Mouse (Mus musculus) urinary bladder, adult 2 months (tissue): ENCODE results near the gene Cacna2d4. TPM values are rescaled to one million over a fixed set of nuclear protein-coding genes. Genes with fewer than 3 reads are reported as not detected.
A peak's percentile ranks its signal among the peaks of the same experiment; 100 is the strongest.
"Not testable (repeated sequence)": the region's sequence is repeated elsewhere in the genome, so short reads cannot be mapped to it uniquely, and the experiment has no call there.

Experiments used
- DNase-seq: peaks from one replicate; pipeline ENCODE4 v3.0.0; 2022; ENCODE audit warnings: low spot score
- polyA plus RNA-seq: library from polyadenylated mRNA; depleted of rRNA; stranded (reverse); fragments of >200 nt; gene quantifications from 2 replicates; pipeline ENCODE4 v1.2.3, GENCODE M21; 2012; rRNA removed

Cacna2d4 gene
- polyA plus RNA-seq, result 0.03 and 0.06 TPM in 2 replicates

DNA sequence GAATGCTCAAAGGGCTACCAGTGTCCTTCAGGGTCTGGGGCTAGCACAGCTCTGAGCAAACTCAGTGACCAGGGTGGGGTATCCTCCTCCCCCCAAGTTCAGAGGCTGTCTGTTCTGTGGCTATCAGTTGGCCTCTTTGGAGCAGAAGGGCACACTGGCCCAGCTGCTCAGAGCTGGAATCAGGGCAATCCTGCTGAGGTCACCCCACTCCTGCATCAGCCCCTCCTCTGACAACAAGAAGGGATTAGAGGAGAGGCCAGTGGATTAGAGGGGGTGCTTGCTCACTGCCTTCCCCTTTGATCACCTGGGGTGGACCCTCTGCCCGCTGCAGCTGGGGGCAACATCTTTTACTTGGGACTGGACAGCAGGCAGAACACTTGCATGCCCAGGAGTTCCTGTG, at the start of gene Cacna2d4:
TSS of gene Cacna2d4 (plus strand) at position 286 of the 400 bp plus-strand sequence.
- DNase-seq, result no peak

DNA sequence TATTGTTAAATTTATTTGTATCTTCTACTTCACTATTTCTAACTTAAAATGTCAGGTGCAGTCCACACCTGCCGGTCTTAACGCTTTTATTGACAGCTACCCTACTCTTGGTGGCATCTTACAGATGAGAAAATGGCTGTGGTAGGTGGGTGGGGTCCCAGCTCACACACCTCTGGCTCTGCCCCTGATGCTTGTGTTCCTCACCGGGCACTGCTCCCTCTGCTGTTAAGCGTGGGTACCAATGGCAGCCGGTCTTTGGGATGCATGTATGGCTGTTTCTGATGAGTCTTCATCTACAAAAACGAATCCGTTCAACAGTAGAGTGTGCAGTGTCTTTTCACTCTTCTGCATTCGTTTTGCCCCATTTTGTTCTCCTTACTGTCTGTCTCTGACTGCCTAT, 49.7 kb upstream of the Cacna2d4 start:
- DNase-seq, result no peak

DNA sequence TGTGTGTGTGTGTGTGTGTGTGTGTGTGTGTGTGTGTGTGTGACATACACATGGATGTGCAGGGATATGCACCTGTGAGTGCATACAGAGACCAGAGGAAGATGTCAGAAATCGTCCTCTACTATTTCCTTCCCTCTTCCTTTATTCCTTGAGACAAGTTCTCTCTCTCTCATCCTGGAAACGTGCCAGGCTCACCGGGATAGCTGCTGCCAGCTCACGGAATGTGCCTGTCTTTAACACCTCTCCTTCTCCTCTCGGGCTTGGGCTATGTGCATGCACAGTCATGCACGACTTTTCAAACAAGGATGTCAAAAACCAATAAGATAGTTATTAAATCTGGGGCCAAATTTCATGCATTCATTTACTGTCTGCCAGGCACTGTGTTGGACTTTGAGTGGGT, 48.7 kb upstream of the Cacna2d4 start:
- no peak for DNase-seq

DNA sequence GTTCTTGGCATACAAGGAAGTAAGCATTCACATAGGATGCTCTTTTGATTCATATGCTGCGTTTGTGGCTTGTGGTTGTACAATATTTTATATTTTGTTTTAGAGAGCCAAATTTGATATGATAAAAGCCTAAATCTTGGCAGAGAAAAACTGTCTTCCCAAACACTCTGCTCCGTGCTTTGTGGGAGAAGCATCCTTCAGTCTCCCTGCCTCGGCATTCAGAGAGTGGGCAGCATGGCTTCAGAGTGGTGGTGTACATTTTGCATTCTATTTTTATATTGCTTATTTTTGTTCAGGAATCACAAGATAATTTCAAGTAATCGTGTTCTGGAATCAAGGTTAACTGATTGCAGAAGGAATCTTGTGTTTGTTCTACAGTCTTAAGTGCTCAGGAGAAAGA, 44.8 kb upstream of the Cacna2d4 start:
- DNase-seq, result no peak

DNA sequence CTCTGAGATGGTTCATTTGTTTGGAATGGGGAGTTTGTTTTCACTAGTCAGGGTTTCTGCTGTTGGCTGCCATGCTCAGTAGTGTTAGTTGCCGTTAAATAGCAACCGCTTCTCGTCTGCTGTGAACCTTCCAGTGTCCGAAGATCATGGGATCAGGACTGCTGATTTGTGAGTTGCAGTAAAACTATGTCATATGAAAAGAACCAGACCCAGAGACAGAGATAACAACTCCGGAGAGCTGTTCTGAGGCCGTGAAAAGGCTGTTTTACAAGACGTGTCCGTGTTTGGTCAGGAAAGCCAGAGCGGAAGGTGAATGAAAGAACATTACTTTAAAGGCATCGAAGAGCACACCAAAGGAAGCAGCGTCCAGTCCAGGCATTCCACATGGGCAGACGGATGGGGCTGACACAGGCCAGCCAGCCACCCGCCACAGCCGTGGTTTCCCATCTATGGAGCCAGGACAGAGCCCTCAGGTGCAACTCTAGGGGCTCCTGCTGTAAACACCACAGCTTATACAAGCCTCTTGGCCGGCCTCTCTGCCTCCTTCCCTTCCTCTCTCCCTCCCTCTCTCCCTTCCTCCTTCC, 42.7 kb upstream of the Cacna2d4 start:
- DNase-seq, result no peak

DNA sequence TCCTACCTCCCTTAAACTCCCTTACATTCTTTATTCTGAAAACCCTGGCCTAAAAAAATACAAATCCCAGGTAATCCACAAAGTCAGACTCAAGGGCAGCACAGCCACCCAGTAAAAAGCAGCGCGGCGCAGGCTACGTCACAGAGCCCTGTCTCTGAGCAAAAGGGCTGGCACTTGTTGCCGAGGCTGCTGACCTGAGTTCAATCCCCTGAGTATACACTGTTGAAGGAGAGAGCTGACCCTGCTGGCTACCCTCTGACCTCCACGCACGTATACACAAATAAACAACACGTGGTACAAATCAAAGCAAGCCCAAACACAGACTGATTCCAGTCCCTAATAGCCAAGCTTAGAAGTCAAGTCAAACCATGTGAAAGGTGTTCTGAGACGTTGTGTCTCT, 42.2 kb upstream of the Cacna2d4 start:
- no peak for DNase-seq

DNA sequence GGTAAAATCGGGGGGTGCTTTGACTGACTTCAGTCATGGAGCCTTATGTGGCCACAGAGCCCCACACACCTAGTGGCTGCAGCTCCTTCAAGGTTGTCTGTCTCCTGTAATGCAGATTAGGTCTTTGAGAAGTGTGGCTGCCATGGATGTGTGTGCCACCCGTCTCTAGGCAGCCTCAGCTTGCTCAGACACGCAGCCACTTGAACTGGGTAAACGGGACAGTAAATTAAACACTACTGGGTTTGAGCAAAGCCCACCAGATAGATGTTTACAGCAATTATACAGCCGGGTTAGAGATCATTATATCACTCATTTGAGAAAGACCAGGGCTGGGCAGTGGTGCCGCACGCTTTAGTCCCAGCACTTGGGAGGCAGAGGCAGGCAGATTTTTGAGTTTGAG, 41.7 kb upstream of the Cacna2d4 start:
- DNase-seq, result no peak

DNA sequence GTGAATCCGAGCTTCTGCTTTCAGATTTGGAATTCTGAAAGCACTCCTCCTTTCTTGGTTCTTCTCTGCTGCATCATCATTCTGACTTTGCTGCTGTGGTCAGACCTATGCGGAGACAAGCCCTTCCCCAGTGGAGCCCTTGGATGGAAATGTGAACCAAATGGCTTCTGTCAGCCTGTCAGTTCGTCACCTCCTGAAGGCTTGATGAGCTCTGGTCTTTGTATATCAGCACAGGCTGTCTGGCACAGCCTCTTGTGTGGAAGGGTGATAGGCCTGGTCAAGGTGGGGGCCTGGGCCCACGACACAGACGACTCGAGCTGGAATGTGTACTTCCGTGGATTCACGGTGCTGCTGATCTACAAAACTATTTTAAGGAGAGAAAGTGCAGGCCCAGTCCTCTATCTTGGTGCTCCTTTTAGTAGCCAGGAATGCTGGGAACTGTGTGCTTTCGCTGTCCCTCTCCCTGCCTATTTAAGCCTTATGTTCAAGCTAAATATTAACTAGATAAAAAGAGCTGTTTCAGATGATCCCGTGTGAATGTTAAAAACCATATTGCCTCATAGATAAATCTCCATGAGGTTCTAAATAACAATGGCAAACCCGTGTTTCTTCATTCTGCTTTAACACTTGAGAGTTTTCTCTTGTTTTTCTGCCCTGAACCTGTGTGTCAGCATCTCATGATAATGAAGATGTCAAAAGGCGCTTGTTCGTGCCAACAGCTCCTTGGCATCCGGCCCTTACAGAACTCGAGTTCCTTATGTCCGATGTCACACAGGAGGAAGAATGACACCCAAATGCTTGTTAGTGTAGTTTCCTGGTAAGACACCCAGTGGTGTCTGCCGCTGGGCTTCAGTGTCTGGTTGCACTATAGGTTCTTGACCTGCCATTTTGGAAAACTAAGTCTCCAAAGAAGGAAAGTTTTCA, 39.7 kb upstream of the Cacna2d4 start, which contains the start of gene Cacna1c:
TSS of gene Cacna1c (minus strand) at position 37 of the 924 bp plus-strand sequence.
- DNase-seq, result no peak

DNA sequence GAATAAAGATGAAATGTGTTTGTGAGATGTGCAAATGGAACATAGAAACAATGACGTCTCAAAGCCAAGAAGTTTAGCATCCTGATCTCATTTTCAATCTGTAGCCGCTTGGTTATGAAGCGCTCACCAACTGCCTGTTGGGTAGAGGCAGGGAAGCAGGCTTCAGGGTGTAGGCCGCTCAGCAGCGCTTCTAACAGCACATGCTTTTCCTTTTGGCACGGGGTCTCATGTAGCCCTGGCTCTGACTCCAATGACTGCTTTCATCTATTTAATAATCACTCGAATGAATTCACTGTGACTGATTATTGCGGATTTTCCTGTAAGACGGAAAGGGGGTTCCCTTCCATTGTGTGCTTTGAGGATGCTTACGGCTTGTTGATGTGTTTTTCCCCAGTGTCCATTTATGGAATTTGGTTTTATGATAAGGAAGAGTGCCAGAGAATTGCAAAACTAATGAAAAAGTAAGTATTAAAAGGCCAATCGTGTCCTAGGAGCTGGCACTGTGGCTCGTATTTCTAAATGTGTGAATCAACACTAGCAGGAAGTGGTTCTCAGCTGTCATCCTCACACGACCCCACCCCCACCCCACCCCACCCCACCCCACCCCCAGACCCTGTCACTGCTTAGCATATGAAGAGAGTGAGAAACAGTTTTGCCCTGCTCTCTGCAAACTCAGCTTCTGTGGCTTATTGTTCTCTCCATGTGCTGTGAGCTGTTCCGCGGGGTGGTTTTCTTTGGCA, 37.6 kb upstream of the Cacna2d4 start:
- no peak for DNase-seq

DNA sequence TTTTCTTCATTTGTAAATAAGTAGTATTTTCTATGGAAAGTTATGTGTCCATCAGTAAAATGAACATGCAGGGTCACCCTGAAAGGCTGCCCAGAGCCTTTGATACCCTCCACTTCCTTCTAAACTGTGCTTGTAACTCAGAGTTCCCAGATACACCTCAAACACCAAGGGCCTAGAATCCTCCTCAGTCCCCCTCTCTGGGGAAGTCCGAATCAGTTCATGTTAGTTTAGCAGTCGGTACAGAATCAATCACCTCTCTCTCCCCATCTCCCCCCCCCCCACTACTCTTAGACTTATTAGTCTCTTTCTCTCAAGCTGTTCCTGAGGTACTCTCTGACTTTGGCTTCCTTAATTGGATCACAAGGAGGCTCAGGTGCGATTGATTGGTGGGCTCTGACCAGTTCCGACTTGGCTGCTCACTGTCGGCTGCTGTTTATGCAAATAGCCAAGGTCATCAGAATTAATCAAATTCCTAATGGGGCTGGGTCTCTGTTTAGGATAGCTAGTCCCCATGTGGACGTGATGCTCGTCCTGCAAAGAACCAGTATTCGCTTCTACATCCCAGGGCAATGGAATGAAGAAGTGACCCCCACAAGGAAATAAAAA, 36.9 kb upstream of the Cacna2d4 start:
- DNase-seq, result no peak

DNA sequence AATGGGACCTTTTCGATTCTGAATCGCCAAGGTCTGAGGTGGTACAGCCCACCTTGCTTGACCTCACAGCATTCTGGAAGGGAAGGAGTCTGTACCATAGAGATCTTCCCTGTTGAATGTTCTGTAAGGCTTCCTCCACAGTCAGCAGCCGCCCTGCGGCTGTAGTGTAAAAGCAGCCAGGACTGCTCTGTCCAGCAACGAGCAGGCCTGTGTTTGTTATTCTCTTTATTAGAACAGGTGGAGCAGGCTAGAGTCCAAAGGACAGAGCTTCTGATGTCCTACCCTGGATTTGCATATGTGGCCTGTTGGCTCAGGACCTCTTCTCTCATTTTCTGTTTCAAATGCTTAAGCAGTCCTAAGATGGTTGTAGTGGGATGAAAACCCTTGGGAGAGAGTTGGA, 36.0 kb upstream of the Cacna2d4 start:
- no peak for DNase-seq

DNA sequence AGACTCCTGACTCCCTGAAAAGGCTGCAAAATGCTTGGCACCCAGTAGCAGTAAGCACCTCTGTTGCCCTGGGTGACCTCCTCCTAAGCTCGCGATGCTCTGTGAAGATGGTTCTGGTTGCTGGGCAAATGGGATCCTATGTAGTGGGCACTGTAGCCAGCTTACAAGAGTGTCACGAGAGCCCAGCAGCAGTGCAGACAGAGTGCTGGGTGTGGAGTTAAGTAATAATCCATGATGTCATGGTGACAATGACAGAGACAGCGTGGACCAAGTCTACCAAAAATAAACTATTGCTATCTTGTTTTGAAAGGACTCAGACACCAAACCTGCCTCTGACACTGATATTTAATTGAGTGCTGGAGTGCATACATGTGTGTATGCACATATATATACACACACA, 34.8 kb upstream of the Cacna2d4 start:
- DNase-seq, result no peak

DNA sequence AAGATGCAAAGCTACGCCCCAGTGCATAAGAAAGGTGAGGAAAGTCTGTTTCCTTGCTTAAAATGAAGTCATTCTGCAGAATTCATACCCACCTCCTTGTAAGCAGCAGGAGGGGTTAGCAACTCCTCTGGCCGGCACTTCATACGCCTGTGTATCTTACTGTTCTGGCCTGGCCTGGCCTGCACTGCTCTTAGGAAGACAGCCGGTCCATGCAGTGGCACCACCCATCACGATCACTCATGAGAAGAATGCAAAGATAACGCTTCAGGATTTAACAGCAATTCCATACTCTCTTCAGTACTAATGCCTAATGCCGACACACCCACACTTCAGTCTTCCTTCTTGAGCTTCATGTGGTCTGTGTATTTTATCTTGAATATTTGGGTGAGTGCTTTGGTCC, 32.0 kb upstream of the Cacna2d4 start:
- no peak for DNase-seq

DNA sequence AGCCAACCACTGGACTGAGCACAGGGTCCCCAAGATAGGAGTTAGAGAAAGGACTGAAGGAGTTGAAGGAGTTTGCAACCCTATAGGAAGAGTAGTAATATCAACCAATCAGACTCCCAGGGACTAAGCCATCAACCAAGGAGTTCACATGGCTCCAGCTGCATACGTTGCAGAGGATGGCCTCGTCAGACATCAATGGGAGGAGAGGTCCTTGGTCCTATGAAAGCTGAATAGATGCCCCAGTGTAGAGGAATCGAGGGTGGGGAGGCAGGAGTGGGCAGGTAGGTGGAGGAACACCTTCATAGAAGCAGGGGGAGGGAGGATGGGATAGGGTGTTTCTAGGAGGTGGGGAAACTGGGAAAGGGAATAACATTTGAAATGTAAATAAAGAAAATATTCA, 31.4 kb upstream of the Cacna2d4 start:
- DNase-seq, result no peak

DNA sequence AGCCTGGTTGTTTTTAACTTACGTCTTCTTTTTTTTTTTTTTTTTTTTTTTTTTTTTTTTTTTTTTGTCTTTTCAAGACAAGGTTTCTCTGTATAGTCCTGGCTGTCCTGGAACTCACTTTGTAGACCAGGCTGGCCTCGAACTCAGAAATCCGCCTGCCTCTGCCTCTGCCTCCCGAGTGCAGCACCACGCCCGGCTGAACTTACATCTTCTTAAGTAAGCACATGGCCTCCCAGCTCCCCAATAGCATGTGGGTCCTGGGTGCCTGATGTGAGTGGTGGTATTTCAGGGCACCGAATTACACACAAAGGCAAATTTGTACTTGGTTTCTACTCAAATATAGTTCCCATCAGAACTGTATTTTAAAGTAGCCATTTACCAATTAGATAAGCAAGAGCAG, 30.3 kb upstream of the Cacna2d4 start:
- DNase-seq, result not testable (repeated sequence)

DNA sequence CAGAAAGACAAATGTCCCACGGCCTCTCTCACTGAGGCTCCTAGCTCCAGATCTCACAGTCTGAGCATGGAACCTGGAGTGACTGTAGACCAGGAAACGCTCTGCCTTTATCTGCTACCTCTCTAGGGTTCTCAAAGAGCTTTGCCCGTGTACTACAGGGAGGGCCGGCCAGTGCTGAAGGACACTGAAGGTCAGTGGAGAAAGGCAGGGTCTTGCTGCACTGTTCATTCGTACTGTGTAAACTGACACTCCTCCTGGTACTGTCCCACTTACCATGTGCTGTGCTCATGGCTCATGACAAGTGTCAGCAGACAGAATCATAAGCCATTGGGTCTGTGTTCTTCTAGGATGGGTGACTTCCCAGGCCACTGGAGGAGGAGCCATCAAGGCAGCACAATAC, 23.0 kb upstream of the Cacna2d4 start:
- peak; percentile 10 for DNase-seq

DNA sequence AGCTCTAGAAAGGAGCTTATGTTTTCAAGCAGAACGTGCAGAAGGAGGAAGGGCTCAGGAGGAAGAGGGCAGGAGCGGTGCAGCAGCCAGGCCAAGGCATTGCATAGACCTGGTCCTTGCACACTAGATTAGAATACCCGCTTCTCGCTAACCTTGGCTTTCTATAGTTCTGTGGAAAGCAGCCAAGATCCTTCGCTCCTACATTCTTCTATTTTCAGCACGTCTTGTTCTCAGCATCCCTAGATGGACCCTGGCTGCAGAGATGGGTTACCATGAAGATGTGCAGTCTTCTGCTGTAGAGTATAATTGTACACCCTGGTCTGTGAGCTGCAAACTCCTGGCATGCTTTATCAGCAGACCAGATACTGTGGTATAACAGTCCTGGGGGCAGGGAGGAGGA, 22.1 kb upstream of the Cacna2d4 start:
- DNase-seq, result peak; percentile 9

DNA sequence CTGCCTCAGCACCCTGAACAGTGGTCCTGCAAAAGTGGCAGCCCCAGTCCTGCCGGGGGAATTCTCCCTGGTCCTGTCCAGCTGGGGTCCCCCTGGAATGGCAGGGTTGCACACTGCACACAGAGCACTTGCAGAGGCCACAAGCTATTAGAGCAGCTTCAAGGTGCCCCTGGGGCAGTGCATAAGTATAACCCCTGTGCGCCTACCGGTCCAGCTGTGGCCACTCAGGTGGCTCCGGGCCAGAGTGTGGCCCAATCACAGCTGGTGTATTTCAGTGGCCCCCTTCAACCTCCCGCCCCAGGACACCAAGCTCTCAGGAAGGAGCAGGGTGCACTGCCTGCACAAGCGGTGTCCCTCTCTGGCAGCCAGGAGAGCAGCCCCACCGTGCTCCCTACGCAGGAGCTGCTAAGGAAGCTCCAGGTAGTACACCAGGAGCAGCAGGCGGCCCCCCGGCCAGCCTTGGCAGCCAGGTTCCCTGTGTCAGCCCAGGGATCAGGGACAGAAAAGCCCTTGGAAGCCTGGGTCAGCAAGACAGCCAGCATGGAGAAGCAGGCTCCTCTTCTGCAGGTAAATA, 21.2 kb upstream of the Cacna2d4 start:
- peak; percentile 19 for DNase-seq

DNA sequence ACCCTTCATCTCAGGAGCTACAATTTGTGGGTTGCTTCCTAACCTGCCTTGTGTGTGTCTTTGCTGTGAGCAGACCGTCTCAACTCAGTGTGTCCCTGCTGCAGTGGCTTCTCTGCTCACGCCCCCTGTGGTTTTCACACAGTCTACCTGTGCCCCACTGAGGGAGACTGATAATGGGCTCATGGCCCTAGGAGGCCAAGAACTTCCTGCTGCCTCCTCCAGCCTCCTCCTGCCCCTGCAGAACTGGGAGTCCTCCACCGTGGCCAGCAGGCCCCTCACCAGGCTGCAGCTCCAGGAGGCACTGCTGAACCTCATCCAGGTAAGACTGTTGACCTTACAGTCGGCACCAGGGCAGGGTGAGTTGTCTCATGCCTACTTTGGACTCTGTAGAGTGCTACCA, 18.7 kb upstream of the Cacna2d4 start:
- DNase-seq, result peak; percentile 20

DNA sequence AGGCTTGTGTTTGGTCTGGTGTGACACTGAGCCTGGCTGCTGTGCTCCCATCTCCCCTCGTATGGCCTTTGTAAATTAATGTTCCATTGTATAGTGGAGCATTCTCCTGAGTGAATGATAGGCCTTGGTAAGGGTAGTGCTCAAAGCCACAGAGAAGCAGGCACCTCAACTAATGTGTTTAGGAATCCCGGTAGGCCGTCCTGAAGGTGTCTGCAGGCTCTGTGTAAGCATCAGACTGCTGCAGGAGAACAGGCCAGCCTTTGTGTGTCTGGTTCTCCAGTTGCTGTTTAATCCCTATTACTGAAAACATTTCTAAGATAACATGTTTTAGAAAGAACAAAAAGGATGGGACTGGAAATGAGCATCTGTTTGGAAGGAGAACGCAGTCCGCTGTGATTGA, 17.7 kb upstream of the Cacna2d4 start:
- peak; percentile 8 for DNase-seq

DNA sequence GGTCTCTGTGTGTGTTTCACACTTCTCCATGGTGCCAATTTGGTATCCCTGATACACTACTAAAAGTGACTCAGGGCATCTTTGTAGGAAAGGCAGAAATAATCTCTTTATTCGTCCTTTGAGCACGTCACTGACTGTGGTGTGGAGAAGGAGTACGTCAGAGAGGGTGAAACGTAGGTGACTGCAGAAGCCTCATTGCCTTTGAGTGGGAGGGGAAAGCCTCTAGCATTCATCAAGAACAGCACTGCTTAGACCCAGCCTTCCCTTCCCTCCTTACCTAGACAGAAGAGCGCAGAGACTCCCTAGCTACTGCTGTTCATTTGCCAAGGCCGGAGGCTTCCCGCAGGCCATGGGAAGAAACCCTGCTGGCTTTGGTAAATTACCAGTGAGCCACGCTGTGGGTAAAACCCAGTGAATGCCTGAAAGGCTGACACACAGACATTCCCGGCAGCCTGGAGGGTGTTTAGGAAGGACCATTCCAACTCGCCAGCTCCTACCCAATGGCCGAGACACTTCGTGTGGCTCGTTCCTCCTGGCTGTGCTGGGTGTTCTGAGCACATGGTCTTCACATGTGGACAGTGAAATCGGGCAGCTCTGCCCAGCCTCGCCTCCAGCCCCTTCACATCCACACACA, 17.0 kb upstream of the Cacna2d4 start:
- DNase-seq, result peak; percentile 19
